Mouse (Mus musculus) embryonic facial prominence, embryonic 12.5 days (tissue): ENCODE results near the gene Ranbp9. TPM values are rescaled to one million over a fixed set of nuclear protein-coding genes. Genes with fewer than 3 reads are reported as not detected.
"Not testable (repeated sequence)": the region's sequence is repeated elsewhere in the genome, so short reads cannot be mapped to it uniquely, and the experiment has no call there.

ENCODE experiments used
- ATAC-seq: fragments of 200-750 bp; cut with Nextera tagmentation; 2 replicates; pipeline ENCODE4 v1.8.0; 2017; ENCODE audit not compliant: insufficient number of reproducible peaks, insufficient read depth, low FRiP score, low TSS enrichment
- H3K27ac ChIP-seq: fragments of 300-500 bp; sonication (generic); 2 replicates; pipeline ENCODE4 v1.5.1; 2016; ENCODE audit warnings: mild to moderate bottlenecking
- H3K27me3 ChIP-seq: fragments of 300-500 bp; sonication (generic); 2 replicates; pipeline ENCODE4 v1.6.1; 2016; ENCODE audit warnings: mild to moderate bottlenecking, moderate library complexity
- H3K36me3 ChIP-seq: fragments of 300-500 bp; sonication (generic); 2 replicates; pipeline ENCODE4 v1.6.1; 2016; ENCODE audit warnings: mild to moderate bottlenecking
- H3K4me1 ChIP-seq: fragments of 300-500 bp; sonication (generic); 2 replicates; pipeline ENCODE4 v1.6.1; 2016
- H3K4me2 ChIP-seq: fragments of 300-500 bp; sonication (generic); replicated peaks from 2 replicates; pipeline ENCODE4 v1.6.1; 2016; ENCODE audit warnings: mild to moderate bottlenecking, moderate library complexity
- H3K4me3 ChIP-seq: fragments of 300-500 bp; sonication (generic); 2 replicates; pipeline ENCODE4 v1.5.1; 2016; ENCODE audit warnings: mild to moderate bottlenecking
- H3K9ac ChIP-seq: fragments of 300-500 bp; sonication (generic); 2 replicates; pipeline ENCODE4 v1.6.1; 2016; ENCODE audit warnings: mild to moderate bottlenecking, moderate library complexity
- H3K9me3 ChIP-seq: fragments of 300-500 bp; sonication (generic); 2 replicates; pipeline ENCODE4 v1.6.1; 2016; ENCODE audit warnings: mild to moderate bottlenecking, moderate library complexity
- WGBS: fragments of 180-500 bp; shearing (Covaris S2); methylation state at CpG from one replicate; pipeline ENCODE4 v1.1.7; 2016; 5-methylcytosine and 5-hydroxymethylcytosine counted together
- polyA plus RNA-seq: library from polyadenylated mRNA; unstranded; fragments of >200 nt; fragmentation: Nextera tagmentation; extraction: Ambion mirVana; gene quantifications from 2 replicates; pipeline ENCODE4 v1.2.1, GENCODE M21; 2016

The Ranbp9 gene
- polyA plus RNA-seq, 1 experiment from 2014 or later: 10.6 TPM

DNA sequence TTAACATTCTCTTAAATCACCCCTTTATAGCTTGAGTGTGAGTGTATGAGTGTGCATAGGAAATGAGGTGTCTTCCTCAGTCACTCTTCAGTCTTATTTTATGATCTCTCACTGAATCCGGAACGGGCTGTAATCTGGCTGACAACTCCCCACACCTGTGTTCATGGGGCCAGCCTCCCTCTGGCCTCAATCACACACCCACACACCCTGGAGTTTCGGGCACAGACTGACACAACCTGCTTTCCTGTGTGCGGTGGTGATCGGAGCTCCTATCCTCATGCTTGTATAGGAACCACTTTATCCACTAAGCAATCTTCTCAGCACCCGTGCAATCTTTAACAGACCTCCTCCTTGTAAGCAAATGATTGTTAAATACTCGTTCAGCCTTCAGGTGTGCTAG lies 4.9 kb downstream of the Ranbp9 start:
- Histone ChIP-seq H3K27me3 (no peaks in the 10 kb centered on the region), H3K36me3 (no peaks in the 10 kb centered on the region), H3K9ac (no peak overlapping the region), H3K9me3 (no peaks in the 10 kb centered on the region), H3K4me1 (peaks cover 18% of the 10 kb centered on the region), H3K4me2 (no peak overlapping the region), H3K27ac (no peak overlapping the region), H3K4me3 (no peak overlapping the region)
- 85% methylated on average over 7 of the region's 7 CpGs for WGBS
- no peak for ATAC-seq

DNA sequence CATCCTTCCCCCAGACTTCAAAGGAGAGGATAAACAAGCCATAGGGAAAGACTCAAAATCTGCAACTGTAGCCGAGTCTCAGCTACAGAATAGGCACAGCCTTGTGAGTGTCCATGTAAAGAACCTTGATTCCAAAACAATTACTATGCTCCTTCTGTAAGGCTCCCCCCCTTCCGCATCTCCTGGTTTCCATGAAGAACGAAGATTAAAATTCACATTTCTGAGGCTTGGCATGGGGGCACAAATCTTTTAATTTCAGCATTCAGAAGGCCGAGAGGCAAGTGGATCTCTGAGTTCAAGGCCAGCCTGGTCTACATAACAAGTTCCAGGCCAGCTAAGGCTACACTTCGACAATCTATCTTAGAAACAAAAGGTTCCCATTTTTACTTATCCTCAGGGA lies 6.4 kb downstream of the Ranbp9 start:
- no peaks in the 10 kb centered on the region for H3K27me3 ChIP-seq
- WGBS: 89% methylated on average over 5 of the region's 5 CpGs
- no peak overlapping the region for H3K4me2 ChIP-seq
- H3K36me3 ChIP-seq: no peaks in the 10 kb centered on the region
- peaks cover 18% of the 10 kb centered on the region for H3K4me1 ChIP-seq
- no peaks in the 10 kb centered on the region for H3K9me3 ChIP-seq
- no peak for ATAC-seq
- H3K9ac ChIP-seq: no peak overlapping the region
- H3K27ac ChIP-seq: no peak overlapping the region
- H3K4me3 ChIP-seq: no peak overlapping the region

DNA sequence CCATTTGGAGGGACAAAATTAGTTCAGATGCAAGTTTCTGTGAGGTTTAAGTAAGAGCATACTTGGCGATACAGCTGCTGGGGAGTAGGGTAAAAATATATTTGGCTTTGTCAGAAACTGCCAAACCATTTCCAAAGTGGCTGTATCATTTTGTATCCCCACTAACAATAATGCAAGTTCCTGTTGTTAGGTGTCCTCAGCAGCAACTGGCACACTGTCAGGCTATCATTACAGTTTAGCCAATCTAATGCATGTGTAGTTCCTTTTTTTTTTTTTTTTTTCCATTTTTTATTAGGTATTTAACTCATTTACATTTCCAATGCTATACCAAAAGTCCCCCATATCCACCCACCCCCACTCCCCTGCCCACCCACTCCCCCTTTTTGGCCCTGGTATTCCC lies 9.2 kb downstream of the Ranbp9 start:
- H3K9me3 ChIP-seq, H3K9ac ChIP-seq, H3K27me3 ChIP-seq, H3K4me2 ChIP-seq, H3K36me3 ChIP-seq, H3K4me3 ChIP-seq, ATAC-seq, H3K4me1 ChIP-seq, H3K27ac ChIP-seq: not testable (repeated sequence)
- 97% methylated on average over 1 of the region's 1 CpGs for WGBS

DNA sequence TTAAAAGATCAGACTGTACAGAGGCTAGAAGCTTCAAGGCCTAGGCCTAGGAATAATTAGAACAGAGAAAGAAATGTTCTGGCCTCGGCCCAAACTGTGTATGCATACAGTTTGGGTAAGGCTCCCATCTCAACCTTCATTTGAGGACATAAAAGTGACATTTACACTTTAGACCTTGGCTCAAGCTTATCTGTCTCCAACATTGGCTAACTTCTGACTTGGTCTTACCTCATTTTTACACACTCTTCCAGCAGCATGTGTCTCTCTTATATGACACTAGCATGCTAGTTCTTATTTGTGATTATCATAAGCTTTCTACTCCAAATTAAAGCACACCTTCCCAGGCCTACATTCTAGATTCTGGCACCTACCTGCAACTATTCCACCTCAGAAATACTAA lies 11.5 kb downstream of the Ranbp9 start:
- WGBS: 83% methylated on average over 1 of the region's 1 CpGs
- H3K9me3 ChIP-seq: peaks cover 4% of the 10 kb centered on the region; the same call in 1 of the 2 replicates

DNA sequence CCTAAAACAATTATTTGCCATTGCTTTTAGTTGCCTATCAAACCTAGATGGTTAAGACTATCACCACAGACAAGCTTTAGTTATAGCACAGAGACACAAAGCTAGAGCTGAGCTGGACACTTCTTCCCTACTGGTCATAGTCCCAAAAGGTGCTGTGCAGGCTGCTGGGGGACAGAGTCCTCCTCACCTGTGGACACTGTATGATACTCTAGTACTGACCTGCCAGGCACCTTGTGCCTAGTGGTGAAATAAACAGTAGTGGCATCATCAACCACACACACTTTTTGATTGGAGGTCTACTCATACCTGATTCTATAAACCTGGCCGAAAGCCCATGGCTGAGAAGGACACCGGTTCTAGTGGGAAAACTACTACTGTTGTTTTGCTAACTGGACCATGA lies 16.5 kb downstream of the Ranbp9 start:
- H3K4me2 ChIP-seq: no peak overlapping the region
- H3K27me3 ChIP-seq: no peaks in the 10 kb centered on the region
- no peak for ATAC-seq
- no peak overlapping the region for H3K27ac ChIP-seq
- peaks cover 4% of the 10 kb centered on the region; the same call in 1 of the 2 replicates for H3K9me3 ChIP-seq
- H3K9ac ChIP-seq: no peak overlapping the region
- H3K4me3 ChIP-seq: no peak overlapping the region
- 98% methylated on average over 2 of the region's 2 CpGs for WGBS
- H3K4me1 ChIP-seq: no peaks in the 10 kb centered on the region
- 0 out of 2 replicates have a peak, but pooled peaks cover 8% of the 10 kb centered on the region for H3K36me3 ChIP-seq

More for the DNA sequence above, 11.5 kb downstream of the Ranbp9 start:
- Histone ChIP-seq H3K4me2 (no peak overlapping the region), H3K27me3 (no peaks in the 10 kb centered on the region), H3K4me1 (peaks cover 8% of the 10 kb centered on the region), H3K9ac (no peak overlapping the region), H3K4me3 (no peak overlapping the region), H3K36me3 (0 out of 2 replicates have a peak, but pooled peaks cover 3% of the 10 kb centered on the region), H3K27ac (no peak overlapping the region)
- ATAC-seq: no peak

DNA sequence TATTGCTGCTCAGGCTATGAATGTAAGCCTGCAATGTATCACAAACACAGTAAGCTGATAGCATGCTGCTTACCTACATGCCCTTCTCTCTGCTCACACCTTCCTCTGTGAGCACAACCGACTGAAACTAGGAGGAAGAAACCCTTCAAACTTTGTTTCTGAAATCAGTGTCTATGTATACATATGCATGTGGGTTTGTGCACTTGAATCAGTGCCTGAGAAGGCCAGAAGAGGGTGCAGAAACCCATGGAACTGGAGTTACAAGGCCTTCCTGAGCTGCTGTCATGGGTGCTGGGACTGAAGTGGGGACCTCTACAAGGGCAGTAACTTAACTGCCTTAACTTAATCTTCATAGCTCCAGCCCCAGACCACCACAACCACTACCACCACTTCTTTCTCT lies 23.9 kb downstream of the Ranbp9 start:
- no peak overlapping the region for H3K4me2 ChIP-seq
- no peak overlapping the region for H3K27ac ChIP-seq
- 0 out of 2 replicates have a peak, but pooled peaks cover 6% of the 10 kb centered on the region for H3K4me1 ChIP-seq
- WGBS: 70% methylated on average over 1 of the region's 1 CpGs
- no peak for ATAC-seq
- no peak overlapping the region for H3K9ac ChIP-seq
- no peaks in the 10 kb centered on the region for H3K27me3 ChIP-seq
- H3K9me3 ChIP-seq: no peaks in the 10 kb centered on the region
- 0 out of 2 replicates have a peak, but pooled peaks cover 4% of the 10 kb centered on the region for H3K36me3 ChIP-seq
- no peak overlapping the region for H3K4me3 ChIP-seq

DNA sequence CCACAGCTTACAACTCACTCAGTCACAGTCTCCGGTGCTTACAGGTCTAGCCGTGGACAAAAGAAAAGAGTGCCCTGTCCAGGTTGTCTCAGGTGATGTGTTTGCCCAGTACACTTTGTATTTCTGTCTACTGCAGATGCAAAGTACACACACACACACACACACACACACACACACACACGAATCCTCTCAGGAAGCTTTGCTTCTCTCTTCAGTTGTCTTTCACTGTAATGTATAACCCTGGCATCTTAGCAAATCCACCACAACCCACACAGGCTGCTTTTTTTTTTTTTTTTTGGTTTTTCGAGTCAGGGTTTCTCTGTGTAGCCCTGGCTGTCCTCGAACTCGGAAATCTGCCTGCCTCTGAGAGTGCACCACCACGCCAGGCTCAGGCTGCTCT lies 26.7 kb downstream of the Ranbp9 start:
- Histone ChIP-seq H3K36me3 (no peaks in the 10 kb centered on the region), H3K9me3 (no peaks in the 10 kb centered on the region), H3K27ac (no peak overlapping the region), H3K4me2 (no peak overlapping the region), H3K4me1 (0 out of 2 replicates have a peak, but pooled peaks cover 6% of the 10 kb centered on the region), H3K27me3 (no peaks in the 10 kb centered on the region), H3K4me3 (no peak overlapping the region), H3K9ac (no peak overlapping the region)
- no peak for ATAC-seq
- 87% methylated on average over 7 of the region's 7 CpGs for WGBS

DNA sequence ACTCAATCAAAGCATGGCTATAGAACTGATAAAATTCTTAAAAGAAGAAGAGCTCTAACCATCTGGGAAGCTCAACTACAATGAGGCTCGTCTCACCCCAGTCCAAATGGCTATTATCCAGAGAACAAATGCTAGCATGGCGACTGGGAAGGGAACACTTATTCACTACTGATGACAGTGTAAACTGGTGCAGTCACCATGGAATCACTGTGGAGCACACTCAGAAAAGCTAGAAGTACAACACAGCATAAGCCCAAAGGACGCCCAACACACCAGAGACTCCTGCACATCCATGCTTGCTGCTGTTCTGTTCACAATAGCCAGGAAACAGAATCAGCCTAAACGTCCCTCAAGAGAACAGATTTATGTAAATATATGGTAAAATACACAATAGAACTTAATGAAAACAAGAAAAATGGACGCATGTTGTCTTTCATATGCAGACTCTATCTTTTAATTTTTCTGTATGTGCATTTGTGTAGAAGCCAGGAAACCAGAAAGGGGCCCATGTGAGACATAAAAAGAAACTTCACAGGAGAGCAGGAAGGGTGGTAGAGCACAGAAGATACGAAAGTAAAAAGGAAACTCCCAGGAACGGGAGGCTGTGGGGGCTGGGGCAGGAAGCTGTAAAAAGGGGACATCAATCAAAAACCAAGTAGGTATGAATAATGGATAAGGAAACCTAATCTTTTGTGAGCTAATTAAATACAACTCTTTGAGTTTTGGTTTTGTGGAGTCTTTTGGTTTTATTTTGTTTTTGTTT lies 28.1 kb downstream of the Ranbp9 start:
- Histone ChIP-seq H3K9ac (no peak overlapping the region), H3K36me3 (no peaks in the 10 kb centered on the region), H3K9me3 (no peaks in the 10 kb centered on the region), H3K27ac (no peak overlapping the region), H3K4me3 (no peak overlapping the region), H3K27me3 (no peaks in the 10 kb centered on the region), H3K4me1 (0 out of 2 replicates have a peak, but pooled peaks cover 6% of the 10 kb centered on the region), H3K4me2 (no peak overlapping the region)
- ATAC-seq: no peak
- 62% methylated on average over 7 of the region's 7 CpGs for WGBS

DNA sequence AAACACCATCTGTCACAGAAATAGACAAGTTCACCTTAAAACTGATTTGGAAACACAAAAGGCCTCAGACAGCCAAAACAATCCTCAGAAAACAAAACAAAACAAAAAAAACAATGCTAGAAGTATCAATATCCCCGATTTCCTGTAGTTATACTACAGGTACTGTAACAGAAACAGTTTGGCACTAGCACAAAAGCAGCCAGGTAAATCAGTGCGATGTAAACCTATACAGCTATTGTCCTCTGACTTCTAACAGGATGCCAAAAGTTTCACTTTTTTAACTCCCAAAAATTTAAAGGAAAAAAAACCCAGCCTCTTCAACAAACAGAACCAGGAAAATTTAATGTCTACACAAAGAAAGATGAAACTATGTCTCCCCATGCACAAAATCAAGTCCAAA lies 28.9 kb downstream of the Ranbp9 start:
- no peak for ATAC-seq
- no peak overlapping the region for H3K4me3 ChIP-seq
- no peaks in the 10 kb centered on the region for H3K9me3 ChIP-seq
- no peaks in the 10 kb centered on the region for H3K36me3 ChIP-seq
- 84% methylated on average over 2 of the region's 2 CpGs for WGBS
- no peak overlapping the region for H3K27ac ChIP-seq
- peaks cover 7% of the 10 kb centered on the region; the same call in 1 of the 2 replicates for H3K4me1 ChIP-seq
- H3K4me2 ChIP-seq: no peak overlapping the region
- H3K9ac ChIP-seq: no peak overlapping the region
- no peaks in the 10 kb centered on the region for H3K27me3 ChIP-seq

DNA sequence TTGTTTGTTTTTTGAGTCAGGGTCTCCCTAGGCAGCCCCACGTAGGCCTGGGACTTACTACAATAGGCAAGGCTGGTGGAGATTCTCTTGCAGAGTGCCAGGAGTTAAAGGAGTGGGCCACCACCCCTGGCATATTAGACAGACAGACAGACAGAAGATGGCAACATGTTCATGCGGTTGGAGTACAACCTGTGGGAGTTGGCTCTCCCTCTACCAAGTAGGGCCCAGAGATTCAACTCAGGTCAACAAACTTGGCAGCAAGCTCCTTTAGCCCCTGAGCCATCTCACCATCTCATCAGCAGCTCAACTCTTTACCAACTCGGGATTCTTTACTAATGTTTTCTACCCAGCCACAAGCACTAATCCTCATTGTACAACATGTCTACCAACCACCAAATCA lies 30.4 kb downstream of the Ranbp9 start:
- Histone ChIP-seq H3K27ac (no peak overlapping the region), H3K9me3 (no peaks in the 10 kb centered on the region), H3K4me3 (no peak overlapping the region), H3K27me3 (no peaks in the 10 kb centered on the region), H3K4me1 (peaks cover 10% of the 10 kb centered on the region; the same call in 1 of the 2 replicates), H3K36me3 (no peaks in the 10 kb centered on the region), H3K4me2 (no peak overlapping the region), H3K9ac (no peak overlapping the region)
- ATAC-seq: no peak
- 82% methylated on average over 3 of the region's 3 CpGs for WGBS

DNA sequence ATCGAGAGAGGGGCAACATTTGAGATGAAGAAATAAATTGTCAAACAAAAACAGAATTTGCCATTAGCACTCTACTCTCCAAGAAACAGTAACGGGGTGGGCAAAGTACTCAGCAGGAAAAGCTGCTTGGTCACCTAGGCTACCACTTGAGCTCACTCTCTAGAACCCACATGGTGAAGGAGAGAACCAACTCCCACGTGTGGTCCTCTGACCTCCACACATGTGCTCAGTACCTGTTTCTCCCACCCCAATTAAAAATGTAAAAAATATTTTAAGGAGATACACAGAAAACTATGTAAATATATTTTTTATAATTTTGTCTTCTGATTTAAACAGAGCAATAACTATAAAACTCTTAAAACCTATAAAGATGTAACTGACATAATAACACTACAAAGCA lies 33.4 kb downstream of the Ranbp9 start:
- no peak for ATAC-seq
- no peak overlapping the region for H3K9ac ChIP-seq
- peaks cover 6% of the 10 kb centered on the region for H3K4me1 ChIP-seq
- no peaks in the 10 kb centered on the region for H3K36me3 ChIP-seq
- no peak overlapping the region for H3K4me2 ChIP-seq
- no peaks in the 10 kb centered on the region for H3K27me3 ChIP-seq
- no peak overlapping the region for H3K4me3 ChIP-seq
- no peaks in the 10 kb centered on the region for H3K9me3 ChIP-seq
- 81% methylated on average over 3 of the region's 3 CpGs for WGBS
- H3K27ac ChIP-seq: no peak overlapping the region

DNA sequence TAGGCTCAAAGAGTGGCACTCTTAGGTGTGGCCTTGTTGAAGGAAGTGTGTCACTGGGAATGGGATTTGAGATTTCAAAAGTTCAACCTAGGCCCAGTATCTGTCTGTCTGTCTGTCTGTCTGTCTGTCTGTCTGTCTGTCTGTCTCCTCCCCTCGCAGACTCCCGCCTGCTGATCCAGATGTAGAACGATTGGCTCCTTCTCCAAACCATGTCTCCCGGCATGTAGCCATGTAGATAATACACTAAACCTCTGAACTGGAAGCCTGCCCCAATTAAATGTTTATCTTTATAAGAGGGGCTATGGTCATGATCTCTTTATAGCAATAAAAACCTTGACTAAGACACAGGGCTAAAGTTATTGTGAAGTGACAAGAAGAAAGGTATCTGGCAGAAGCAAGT lies 35.3 kb downstream of the Ranbp9 start:
- Histone ChIP-seq H3K4me2 (no peak overlapping the region), H3K9me3 (no peaks in the 10 kb centered on the region), H3K27ac (no peak overlapping the region), H3K4me1 (peaks cover 9% of the 10 kb centered on the region), H3K36me3 (no peaks in the 10 kb centered on the region), H3K27me3 (no peaks in the 10 kb centered on the region), H3K9ac (no peak overlapping the region), H3K4me3 (no peak overlapping the region)
- ATAC-seq: no peak
- whole genome bisulfite sequencing: 96% methylated on average over 4 of the region's 4 CpGs
